Mouse (Mus musculus): ENCODE measurements around the gene Podxl. TPM values are rescaled to one million over a fixed set of nuclear protein-coding genes. Genes with fewer than 3 reads are reported as not detected.

The Podxl gene
- polyA plus RNA-seq (2014; fragmentation: Illumina TruSeq; extraction: RNeasy Lipid Tissue Mini Kit (QIAGEN cat#74804); ENCODE audit: low read depth, low replicate concordance) = 1.3 TPM

GRCm38 (mm10) chr6:31563235-31564181 is at the start of gene Podxl:
Gene Podxl (minus strand): TSS chr6:31563981.

Other genes starting within 250 kb of the Podxl start
- gene Mkln1, start 165.2 kb downstream of the Podxl start, polyA plus RNA-seq (2014; fragmentation: Illumina TruSeq; extraction: RNeasy Lipid Tissue Mini Kit (QIAGEN cat#74804); ENCODE audit: low read depth, low replicate concordance) = 362 TPM